Mouse (Mus musculus) E14TG2a.4 (cell line): ENCODE data around the gene Npnt.

Source experiments
- CTCF ChIP-seq: conservative IDR thresholded peaks from 2 replicates; pipeline ENCODE4 v1.5.1; 2014; ENCODE audit warnings: low read length
- POU5F1 ChIP-seq: IDR thresholded peaks from 2 replicates; pipeline ENCODE4 v1.6.1; 2014; ENCODE audit warnings: low read length, borderline replicate concordance

DNA sequence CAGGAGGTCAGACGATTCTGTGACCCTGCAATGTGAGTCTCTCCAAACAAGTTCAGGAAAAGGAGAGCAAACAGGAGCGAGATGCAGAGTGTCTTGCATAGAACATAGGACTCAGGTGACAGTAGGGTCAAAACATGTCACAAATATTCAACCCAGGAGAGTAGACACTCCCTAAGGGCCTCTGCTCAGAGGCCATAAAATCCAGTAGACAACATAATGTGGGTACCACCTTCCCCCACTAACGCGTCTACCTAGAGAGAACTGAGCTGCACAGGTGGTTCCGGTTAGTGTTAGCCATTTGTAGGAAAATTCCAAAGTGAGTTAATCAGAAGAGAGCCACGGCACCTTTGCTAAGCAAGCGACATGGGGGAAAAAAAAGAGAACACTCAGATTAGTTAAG is 5.9 kb downstream of the Npnt start:
- TF ChIP-seq CTCF, result no peak
- no peak for TF ChIP-seq POU5F1
